Mouse (Mus musculus): ENCODE data around the gene Cep19.

GRCm38 (mm10) chr16:32077648-32078407, 21.8 kb upstream of the Cep19 start:
- TF ChIP-seq TAL1 (IDR thresholded peaks at IDR 0.05; ENCODE audit: low read length) (no peak), GATA1 (IDR thresholded peaks at IDR 0.05; ENCODE audit: low read length) (no peak)
